13 mouse cellular contexts compared by ENCODE assay signal in genomic region chr13:69594577-69595256, GRCm38 (mm10).
"Had no signal": no experiment of that assay in that cellular context is flagged by ENCODE, and none has a peak within 500 bp of the region (broad histone marks: within the 10 kb centered on the region; RNA-seq: fewer than 3 reads in every experiment).

No protein-coding gene starts in this region.

- H3K27me3 ChIP-seq: limb, embryonic 13.5 days; midbrain, embryonic 15.5 days; neural tube, embryonic 13.5 days; stomach, embryonic 15.5 days had no signal

- H3K27ac ChIP-seq: limb, embryonic 13.5 days; liver, embryonic 14.5 days; midbrain, embryonic 15.5 days; neural tube, embryonic 13.5 days; stomach, embryonic 15.5 days had no signal

- H3K36me3 ChIP-seq: midbrain, embryonic 15.5 days; neural tube, embryonic 13.5 days; stomach, embryonic 15.5 days had no signal

- DNase-seq: left cerebral cortex, postnatal 4 days; lung, adult 18-20 months; retina, postnatal 1 day; thymus, adult 18-20 months; thymus, postnatal 14 days had no signal

- H3K4me3 ChIP-seq: limb, embryonic 13.5 days; midbrain, embryonic 15.5 days; neural tube, embryonic 13.5 days; stomach, embryonic 15.5 days had no signal

- H3K4me1 ChIP-seq: limb, embryonic 13.5 days; midbrain, embryonic 15.5 days; neural tube, embryonic 13.5 days; stomach, embryonic 15.5 days had no signal

- H3K4me2 ChIP-seq: limb, embryonic 13.5 days; midbrain, embryonic 11.5 days; midbrain, embryonic 15.5 days; neural tube, embryonic 13.5 days; stomach, embryonic 15.5 days had no signal

- ATAC-seq: inflammation-experienced regulatory T-cells, adult 6 months; intestine, postnatal 0 days; midbrain, embryonic 15.5 days had no signal
